ENCODE assay signal across 24 mouse cellular contexts in the genomic region with DNA sequence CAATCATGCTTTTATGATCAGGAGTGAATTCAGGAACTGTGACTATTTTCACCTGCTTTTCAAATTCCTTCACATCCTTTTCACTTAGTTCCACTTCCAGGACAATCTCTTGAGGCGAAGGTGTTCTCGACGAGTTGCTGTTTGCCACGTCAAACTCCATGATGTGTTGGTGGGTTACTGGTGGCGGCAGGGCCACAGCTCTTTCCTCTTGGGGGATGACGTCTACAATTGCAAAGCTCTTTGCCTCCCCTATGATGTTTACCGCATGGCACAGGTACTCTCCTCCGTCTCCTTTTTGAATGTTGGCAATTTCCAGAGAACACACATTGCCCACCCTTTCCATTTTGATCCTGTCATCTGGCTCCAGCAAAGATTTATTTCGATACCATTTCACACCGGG.
"Had no signal": no experiment of that assay in that cellular context is flagged by ENCODE, and none has a peak within 500 bp of the region (broad histone marks: within the 10 kb centered on the region; RNA-seq: fewer than 3 reads in every experiment).

No protein-coding gene starts in this region.

- H3K27ac ChIP-seq: embryonic facial prominence, embryonic 10.5 days; embryonic facial prominence, embryonic 12.5 days; embryonic facial prominence, embryonic 13.5 days; embryonic facial prominence, embryonic 15.5 days; forebrain, embryonic 10.5 days; forebrain, embryonic 12.5 days; forebrain, embryonic 13.5 days; forebrain, embryonic 15.5 days had no signal

- H3K4me2 ChIP-seq: embryonic facial prominence, embryonic 12.5 days; embryonic facial prominence, embryonic 13.5 days; embryonic facial prominence, embryonic 15.5 days; forebrain, embryonic 12.5 days; forebrain, embryonic 13.5 days; forebrain, embryonic 15.5 days had no signal

- H3K36me3 ChIP-seq: embryonic facial prominence, embryonic 10.5 days; embryonic facial prominence, embryonic 12.5 days; embryonic facial prominence, embryonic 13.5 days; embryonic facial prominence, embryonic 15.5 days; forebrain, embryonic 10.5 days; forebrain, embryonic 12.5 days; forebrain, embryonic 15.5 days had no signal

- DNase-seq: cerebellum, adult 8-10 months; cerebellum, adult 9-10 months; cerebellum, adult 9-11 months; cerebellum, postnatal 10 days; cerebellum, postnatal 14 days; cerebellum, postnatal 25 days; cerebellum, postnatal 36 days; embryo, embryonic 11 days; forebrain, postnatal 0 days; gastrocnemius, adult 2 months; gastrocnemius, postnatal 10 days; gastrocnemius, postnatal 14 days; gastrocnemius, postnatal 25 days; gastrocnemius, postnatal 36 days; heart, adult 18-20 months had no signal

- H3K27me3 ChIP-seq: embryonic facial prominence, embryonic 12.5 days; embryonic facial prominence, embryonic 13.5 days; embryonic facial prominence, embryonic 15.5 days; forebrain, embryonic 12.5 days; forebrain, embryonic 13.5 days; forebrain, embryonic 15.5 days had no signal

- H3K4me1 ChIP-seq: embryonic facial prominence, embryonic 10.5 days; embryonic facial prominence, embryonic 12.5 days; embryonic facial prominence, embryonic 13.5 days; embryonic facial prominence, embryonic 15.5 days; forebrain, embryonic 10.5 days; forebrain, embryonic 12.5 days; forebrain, embryonic 13.5 days; forebrain, embryonic 15.5 days had no signal

- H3K4me3 ChIP-seq: embryonic facial prominence, embryonic 10.5 days; embryonic facial prominence, embryonic 12.5 days; embryonic facial prominence, embryonic 13.5 days; embryonic facial prominence, embryonic 15.5 days; erythroblast, embryonic 14.5 days; forebrain, embryonic 10.5 days; forebrain, embryonic 12.5 days; forebrain, embryonic 13.5 days; forebrain, embryonic 15.5 days had no signal

- H3K9ac ChIP-seq: embryonic facial prominence, embryonic 12.5 days; embryonic facial prominence, embryonic 13.5 days; embryonic facial prominence, embryonic 15.5 days; forebrain, embryonic 12.5 days; forebrain, embryonic 13.5 days; forebrain, embryonic 15.5 days; forebrain, postnatal 0 days had no signal
